Mouse (Mus musculus) T-helper 2 cell (primary cell): Measurements from ENCODE around the gene Gramd2.

Experiments used
- in situ Hi-C: fragments of 300-600 bp; cut with MboI, MseI; formaldehyde crosslinking; loops from one replicate; pipeline ENCODE4 v1.15.1; 2025; ENCODE audit warnings: high pct_unique_total_duplicates

Gene Gramd2

GRCm38 (mm10) chr9:59667904-59668303, 12.0 kb upstream of the Gramd2 start:
- in situ Hi-C loops: no loop called here

- in situ Hi-C loops: no loop called here
Measured at GRCm38 (mm10) chr9:59668473-59668872, 11.5 kb upstream of the Gramd2 start.

GRCm38 (mm10) chr9:59669172-59669571, 10.8 kb upstream of the Gramd2 start:
- in situ Hi-C loops: no loop called here

- in situ Hi-C loops: no loop called here
Measured at GRCm38 (mm10) chr9:59672195-59672894, 7.6 kb upstream of the Gramd2 start.

GRCm38 (mm10) chr9:59673427-59673826, 6.5 kb upstream of the Gramd2 start:
- in situ Hi-C loops: no loop called here

GRCm38 (mm10) chr9:59675598-59675997, 4.3 kb upstream of the Gramd2 start:
- in situ Hi-C loops: no loop called here

- in situ Hi-C loops: no loop called here
Measured at GRCm38 (mm10) chr9:59678313-59678712, 1.6 kb upstream of the Gramd2 start.

- in situ Hi-C loops: loop anchor here (5.0 kb wide), 1 partner anchor 82 kb away; no protein-coding TSS in a partner anchor
Measured at GRCm38 (mm10) chr9:59680534-59680875, 561 bp downstream of the Gramd2 start.

- in situ Hi-C loops: loop anchor here (5.0 kb wide), 1 partner anchor 78 kb away; no protein-coding TSS in a partner anchor
Measured at GRCm38 (mm10) chr9:59684020-59684419, 4.1 kb downstream of the Gramd2 start.

GRCm38 (mm10) chr9:59687416-59688046, 7.6 kb downstream of the Gramd2 start:
- in situ Hi-C loops: no loop called here

GRCm38 (mm10) chr9:59691635-59692094, 11.7 kb downstream of the Gramd2 start:
- in situ Hi-C loops: no loop called here

GRCm38 (mm10) chr9:59692145-59692544, 12.2 kb downstream of the Gramd2 start:
- in situ Hi-C loops: no loop called here

- in situ Hi-C loops: no loop called here
Measured at GRCm38 (mm10) chr9:59694571-59695450, 14.9 kb downstream of the Gramd2 start.

- in situ Hi-C loops: no loop called here
Measured at GRCm38 (mm10) chr9:59695451-59695813, 15.5 kb downstream of the Gramd2 start.

- in situ Hi-C loops: no loop called here
Measured at GRCm38 (mm10) chr9:59696381-59696780, 16.4 kb downstream of the Gramd2 start.

- in situ Hi-C loops: loop anchor here (25.0 kb wide), 1 partner anchor 736 kb away; no protein-coding TSS in a partner anchor
Measured at GRCm38 (mm10) chr9:59701094-59701493, 21.1 kb downstream of the Gramd2 start.

GRCm38 (mm10) chr9:59703099-59703498, 23.2 kb downstream of the Gramd2 start:
- in situ Hi-C loops: loop anchor here (25.0 kb wide), 1 partner anchor 734 kb away; no protein-coding TSS in a partner anchor

GRCm38 (mm10) chr9:59706850-59707825, 27.2 kb downstream of the Gramd2 start:
- in situ Hi-C loops: loop anchor here (25.0 kb wide), 1 partner anchor 730 kb away; no protein-coding TSS in a partner anchor

GRCm38 (mm10) chr9:59709225-59709624, 29.3 kb downstream of the Gramd2 start:
- in situ Hi-C loops: loop anchor here (25.0 kb wide), 1 partner anchor 728 kb away; no protein-coding TSS in a partner anchor

- in situ Hi-C loops: loop anchor here (10.0 to 25.0 kb wide), 2 partner anchors 721 to 882 kb away; no protein-coding TSS in a partner anchor
Measured at GRCm38 (mm10) chr9:59716275-59716898, 36.4 kb downstream of the Gramd2 start.
